Comparison of ENCODE assay signal across 8 mouse cellular contexts in the genomic region with DNA sequence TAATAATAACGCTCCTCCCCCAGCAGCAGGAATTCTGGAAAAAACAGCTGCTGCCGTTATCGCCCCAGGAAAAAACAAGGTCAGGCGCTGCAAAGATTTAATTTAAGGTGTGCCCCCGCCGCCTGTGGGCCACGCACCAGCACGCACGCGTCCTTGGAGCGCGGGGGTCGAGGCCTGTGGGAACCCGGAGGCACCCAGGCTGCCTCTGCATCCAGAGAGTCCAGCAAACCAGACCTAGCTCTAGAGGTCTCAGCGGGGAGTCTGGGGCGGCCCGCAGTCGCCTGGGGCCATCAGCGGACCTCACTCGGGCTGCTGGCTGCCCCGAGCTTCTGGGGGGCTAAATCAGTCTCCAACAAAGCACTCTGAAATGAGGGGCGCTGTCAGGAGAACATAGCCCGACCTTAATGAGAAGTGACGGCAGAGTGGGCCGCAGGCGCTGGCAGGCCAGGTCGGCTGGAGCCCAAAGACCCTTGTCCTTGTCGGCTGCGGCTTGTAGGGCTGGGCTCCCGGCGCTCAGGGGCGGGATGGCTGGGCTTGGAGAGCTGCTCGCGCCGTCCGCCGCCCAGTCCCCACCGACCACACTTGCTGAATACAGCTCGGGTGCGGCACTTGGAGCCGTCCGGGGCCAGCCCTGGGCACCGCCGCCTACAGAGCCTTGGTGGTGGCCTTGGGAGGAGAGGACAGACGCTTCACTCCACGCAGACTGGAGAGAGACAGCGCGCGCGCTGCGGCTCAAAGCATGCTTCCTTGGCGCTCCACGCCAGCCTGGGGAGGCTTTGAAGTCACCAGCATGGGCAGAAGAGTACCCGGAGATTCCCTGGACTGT. TPM values are rescaled to one million over a fixed set of nuclear protein-coding genes. Genes with fewer than 3 reads are reported as not detected.
A peak's percentile ranks its signal among the peaks of the same experiment; 100 is the strongest.
DNase-seq lines count a peak whose midpoint lies in the region; ATAC-seq and TF ChIP-seq lines count a peak whose summit lies in the region.

No protein-coding gene starts in this region.

- peaks cover 13% of the 10 kb centered on the region for H3K4me1 ChIP-seq in heart, adult 2 months (ENCODE audit: control insufficient read depth, insufficient read depth, low read length)
- H3K4me1 ChIP-seq in intestine, embryonic 15.5 days (replicated peaks), result peaks cover 39% of the 10 kb centered on the region
- H3K4me1 ChIP-seq in lung, embryonic 15.5 days, result peaks cover 53% of the 10 kb centered on the region

- TF ChIP-seq EP300 in heart, adult 2 months (IDR thresholded peaks at IDR 0.05; ENCODE audit: insufficient read depth, low read depth, low read length), result peak; percentile 9; the same call in 1 of the 2 replicates

- H3K36me3 ChIP-seq in heart, adult 2 months (ENCODE audit: control insufficient read depth, insufficient read depth, low read length), result no peaks in the 10 kb centered on the region
- no peaks in the 10 kb centered on the region for H3K36me3 ChIP-seq in intestine, embryonic 15.5 days
- no peaks in the 10 kb centered on the region for H3K36me3 ChIP-seq in lung, embryonic 15.5 days

- H3K27me3 ChIP-seq in heart, adult 2 months (ENCODE audit: control insufficient read depth, insufficient read depth, low read length), result no peaks in the 10 kb centered on the region
- no peaks in the 10 kb centered on the region for H3K27me3 ChIP-seq in intestine, embryonic 15.5 days (replicated peaks)
- no peaks in the 10 kb centered on the region for H3K27me3 ChIP-seq in lung, embryonic 15.5 days

- no peaks in the 10 kb centered on the region for H3K9me3 ChIP-seq in intestine, embryonic 15.5 days
- no peaks in the 10 kb centered on the region for H3K9me3 ChIP-seq in lung, embryonic 15.5 days

- intact Hi-C loops in heart, adult 2 months (cut with DNase I), result loop anchor here (2.0 to 5.0 kb wide), 3 partner anchors 17 to 167 kb away; no protein-coding TSS in a partner anchor
- intact Hi-C loops in gastrocnemius, adult 2 months (cut with DNase I), result no loop called here

- peak overlapping the region; percentile 99 for H3K27ac ChIP-seq in heart, adult 2 months
- peak overlapping the region; percentile 96 for H3K27ac ChIP-seq in gastrocnemius, adult 2 months
- H3K27ac ChIP-seq in intestine, embryonic 15.5 days, result peak overlapping the region; percentile 96
- peak overlapping the region; percentile 93 for H3K27ac ChIP-seq in lung, embryonic 15.5 days

- peak; percentile 89 for TF ChIP-seq POLR2A in heart, adult 2 months (IDR thresholded peaks at IDR 0.05; ENCODE audit: insufficient read depth, low read depth, low read length)
- no peak for TF ChIP-seq POLR2A in brain, embryonic 14.5 days (IDR thresholded peaks at IDR 0.05; ENCODE audit: borderline replicate concordance, extremely low read depth, insufficient read depth, insufficient read length, poor library complexity, severe bottlenecking)

- peak overlapping the region; percentile 96 for H3K9ac ChIP-seq in heart, adult 2 months (ENCODE audit: low read depth, low read length)
- H3K9ac ChIP-seq in intestine, embryonic 15.5 days, result peak overlapping the region; percentile 94
- peak overlapping the region; percentile 83 for H3K9ac ChIP-seq in lung, embryonic 15.5 days

- DNase-seq in heart, adult 2 months, result peak; percentile 68 to 83
- no peak for DNase-seq in heart, adult 9 months (ENCODE audit: low spot score in 2 of 2)
- peak; percentile 77 for DNase-seq in brain, embryonic 14.5 days (ENCODE audit: low read depth)
- DNase-seq in gastrocnemius, adult 2 months, result peak; percentile 75
- peak; percentile 54 for DNase-seq in right cerebral cortex, postnatal 4 days
- no peak for DNase-seq in B cell, adult 2 months

- peak; percentile 41 for TF ChIP-seq CTCF in heart, adult 2 months (IDR thresholded peaks at IDR 0.05)
- no peak for TF ChIP-seq CTCF in brain, embryonic 14.5 days (IDR thresholded peaks at IDR 0.05; ENCODE audit: borderline replicate concordance, extremely low read depth, insufficient read depth, insufficient read length)
- TF ChIP-seq CTCF in gastrocnemius, adult 2 months (IDR thresholded peaks at IDR 0.05), result no peak

- H3K4me3 ChIP-seq in heart, adult 2 months, result peak overlapping the region; percentile 92
- H3K4me3 ChIP-seq in gastrocnemius, adult 2 months, result peak overlapping the region; percentile 87
- H3K4me3 ChIP-seq in intestine, embryonic 15.5 days (replicated peaks), result peak overlapping the region; percentile 80
- H3K4me3 ChIP-seq in lung, embryonic 15.5 days, result peak overlapping the region; percentile 63

- peak overlapping the region; percentile 79 for H3K4me2 ChIP-seq in intestine, embryonic 15.5 days (replicated peaks)
- peak overlapping the region; percentile 87 for H3K4me2 ChIP-seq in lung, embryonic 15.5 days

- ATAC-seq in intestine, embryonic 15.5 days, result no peak
- no peak for ATAC-seq in lung, embryonic 15.5 days (ENCODE audit: borderline replicate concordance, extremely low read depth, low FRiP score, low TSS enrichment)

- H3K79me2 ChIP-seq in heart, adult 2 months (replicated peaks; ENCODE audit: control insufficient read depth, insufficient read depth, low read length), result no peaks in the 10 kb centered on the region

- WGBS in heart, adult 2 months, result 3% methylated on average over 54 of the region's 54 CpGs
- WGBS in intestine, embryonic 15.5 days, result 3% methylated on average over 54 of the region's 54 CpGs
- WGBS in lung, embryonic 15.5 days, result 6% methylated on average over 50 of the region's 54 CpGs

RNA-seq across cellular contexts. Expression of a gene that starts 34.4 kb away (rescaled TPM):
- total RNA-seq in heart, adult 2 months (2021), result 10 to 100 TPM; 83.1 to 89.6 TPM
- 84.5 and 128 TPM in 2 replicates for polyA plus RNA-seq in heart, adult 2 months (2012; rRNA removed)
- polyA plus RNA-seq in brain, embryonic 14.5 days (2012; rRNA removed), result 122 and 134 TPM in 2 replicates
- 10 to 100 TPM; 32.2 to 51.7 TPM for total RNA-seq in gastrocnemius, adult 2 months (2021)
- polyA plus RNA-seq in intestine, embryonic 15.5 days (2015; fragmentation: Nextera tagmentation; extraction: Ambion mirVana), result 81.8 and 88.2 TPM in 2 replicates
- 91.2 and 92.1 TPM in 2 replicates for polyA plus RNA-seq in lung, embryonic 15.5 days (2015; fragmentation: Nextera tagmentation; extraction: Ambion mirVana)

RNA-seq across cellular contexts. Expression of a gene that starts 47.2 kb away (rescaled TPM):
- total RNA-seq in heart, adult 2 months (2021), result 1 to 10 TPM; 5.4 to 9.7 TPM
- polyA plus RNA-seq in heart, adult 2 months (2012; rRNA removed), result 5.9 and 6.4 TPM in 2 replicates
- 29.0 and 47.0 TPM in 2 replicates for polyA plus RNA-seq in brain, embryonic 14.5 days (2012; rRNA removed)
- 1 to 10 TPM; 3.5 to 5.3 TPM for total RNA-seq in gastrocnemius, adult 2 months (2021)
- 5.8 and 7.1 TPM in 2 replicates for polyA plus RNA-seq in intestine, embryonic 15.5 days (2015; fragmentation: Nextera tagmentation; extraction: Ambion mirVana)
- 8.7 and 9.2 TPM in 2 replicates for polyA plus RNA-seq in lung, embryonic 15.5 days (2015; fragmentation: Nextera tagmentation; extraction: Ambion mirVana)

Comparison
In these comparisons a context has a peak if more than half of its experiments do, and no peak if none do; other contexts are left out.
1. DNase-seq: peak in heart, adult 2 months (2 of 2), brain, embryonic 14.5 days (single experiment), gastrocnemius, adult 2 months (single experiment) and right cerebral cortex, postnatal 4 days (single experiment); none in heart, adult 9 months (0 of 2) and B cell, adult 2 months (0 of 2).
2. Peak in every context shown above with its lines, with median percentiles within 50 percentile points of each other: H3K27ac ChIP-seq, H3K4me3 ChIP-seq and H3K9ac ChIP-seq.